Mouse (Mus musculus) heart, adult 2 months (tissue): ENCODE measurements around the gene Suv39h2. TPM values are rescaled to one million over a fixed set of nuclear protein-coding genes. Genes with fewer than 3 reads are reported as not detected.

Experiments used
- DNase-seq, 2 experiments: peaks; one replicate each; pipeline ENCODE4 v3.0.0; 2021
- H3K27ac ChIP-seq: fragments of 200-600 bp; 2 replicates; pipeline ENCODE4 v1.8.1; 2022
- H3K27me3 ChIP-seq: fragments of 200-500 bp; 2 replicates; pipeline ENCODE4 v1.6.1; 2012; ENCODE audit warnings: mild to moderate bottlenecking, low read length, inconsistent platforms, mixed read lengths; ENCODE audit not compliant: control insufficient read depth, insufficient read depth
- H3K36me3 ChIP-seq: fragments of 200-500 bp; 2 replicates; pipeline ENCODE4 v1.6.1; 2012; ENCODE audit warnings: low read length, inconsistent platforms; ENCODE audit not compliant: control insufficient read depth, insufficient read depth
- H3K4me1 ChIP-seq: fragments of 200-500 bp; 2 replicates; pipeline ENCODE4 v1.6.1; 2011; ENCODE audit warnings: low read length; ENCODE audit not compliant: control insufficient read depth, insufficient read depth
- H3K4me3 ChIP-seq: fragments of 200-600 bp; 2 replicates; pipeline ENCODE4 v1.8.1; 2022
- H3K79me2 ChIP-seq: fragments of 200-500 bp; replicated peaks from 2 replicates; pipeline ENCODE4 v1.6.1; 2012; ENCODE audit warnings: mild to moderate bottlenecking, inconsistent platforms, low read length, moderate library complexity, mixed read lengths; ENCODE audit not compliant: control insufficient read depth, insufficient read depth
- H3K9ac ChIP-seq: fragments of 200-500 bp; 2 replicates; pipeline ENCODE4 v1.6.1; 2012; ENCODE audit warnings: low read depth, mild to moderate bottlenecking, control low read depth, inconsistent platforms, low read length, mixed read lengths
- CTCF ChIP-seq: fragments of 200-600 bp; IDR thresholded peaks from 2 replicates; pipeline ENCODE4 v1.8.1; 2022; ENCODE audit warnings: antibody characterized with exemption, mild to moderate bottlenecking, moderate library complexity
- EP300 ChIP-seq: fragments of 200-500 bp; IDR thresholded peaks from 2 replicates; pipeline ENCODE4 v1.6.1; 2011; ENCODE audit warnings: low read depth, low read length, control low read depth; ENCODE audit not compliant: insufficient read depth
- POLR2A ChIP-seq: fragments of 200-500 bp; IDR thresholded peaks from 2 replicates; pipeline ENCODE4 v1.6.1; 2011; ENCODE audit warnings: mild to moderate bottlenecking, low read depth, low read length, control low read depth; ENCODE audit not compliant: insufficient read depth
- WGBS: fragments of 180-500 bp; shearing (Covaris S2); methylation state at CpG from one replicate; pipeline ENCODE4 v1.1.7; 2018; 5-methylcytosine and 5-hydroxymethylcytosine counted together
- intact Hi-C: fragments of 180-260 bp; cut with DNase I; formaldehyde crosslinking; loops from one replicate; pipeline ENCODE4 v1.15.1; 2025
- polyA plus RNA-seq: library from polyadenylated mRNA; depleted of rRNA; stranded (reverse); fragments of >200 nt; gene quantifications from 2 replicates; pipeline ENCODE4 v1.2.3, GENCODE M21; 2012
- total RNA-seq, 2 experiments: library from RNA; stranded (reverse); gene quantifications; 2 replicates each; pipeline ENCODE4 v1.2.3; 2021

Gene Suv39h2
- total and polyA plus RNA-seq, 3 experiments: 0.23 to 0.96 (median 0.50) TPM

GRCm38 (mm10) chr2:3473891-3474290 is 940 bp downstream of the Suv39h2 start:
- Histone ChIP-seq H3K27ac (no peak overlapping the region), H3K27me3 (no peaks in the 10 kb centered on the region), H3K36me3 (no peaks in the 10 kb centered on the region; the same call in 1 of the 2 replicates), H3K79me2 (no peaks in the 10 kb centered on the region), H3K4me3 (peak overlapping the region; percentile 77), H3K9ac (peak overlapping the region; percentile 57; the same call in 1 of the 2 replicates), H3K4me1 (peaks cover 2% of the 10 kb centered on the region)
- 2% methylated on average over 12 of the region's 12 CpGs for WGBS
- intact Hi-C loops: loop anchor here (2.0 to 5.0 kb wide), 2 partner anchors 39 to 52 kb away; partner anchors contain the start of genes Cdnf, Dclre1c, Gm45902 and Hspa14
- DNase-seq: no peak
- TF ChIP-seq CTCF: no peak
- TF ChIP-seq EP300: no peak
- no peak for TF ChIP-seq POLR2A

- Histone ChIP-seq H3K36me3 (no peaks in the 10 kb centered on the region; the same call in 1 of the 2 replicates), H3K9ac (no peak overlapping the region), H3K4me1 (no peaks in the 10 kb centered on the region), H3K79me2 (no peaks in the 10 kb centered on the region), H3K27me3 (no peaks in the 10 kb centered on the region), H3K27ac (no peak overlapping the region), H3K4me3 (no peak overlapping the region)
- intact Hi-C loops: no loop called here
- DNase-seq: no peak
- 85% methylated on average over 4 of the region's 4 CpGs for WGBS
- TF ChIP-seq EP300 (no peak), POLR2A (no peak), CTCF (no peak)
Measured at GRCm38 (mm10) chr2:3456590-3456989, 18.2 kb downstream of the Suv39h2 start.

GRCm38 (mm10) chr2:3453096-3453495 is 21.7 kb downstream of the Suv39h2 start:
- no peaks in the 10 kb centered on the region for H3K79me2 ChIP-seq

GRCm38 (mm10) chr2:3449431-3449830 is 25.4 kb downstream of the Suv39h2 start:
- Histone ChIP-seq H3K4me1 (no peaks in the 10 kb centered on the region), H3K36me3 (no peaks in the 10 kb centered on the region), H3K79me2 (no peaks in the 10 kb centered on the region), H3K9ac (no peak overlapping the region), H3K27ac (no peak overlapping the region), H3K27me3 (no peaks in the 10 kb centered on the region), H3K4me3 (no peak overlapping the region)
- TF ChIP-seq EP300 (no peak), CTCF (no peak), POLR2A (no peak)
- WGBS: 64% methylated on average over 2 of the region's 2 CpGs
- no peak for DNase-seq
- intact Hi-C loops: no loop called here

More at GRCm38 (mm10) chr2:3453096-3453495, 21.7 kb downstream of the Suv39h2 start:
- DNase-seq: no peak
- no peak overlapping the region for H3K9ac ChIP-seq
- H3K27me3 ChIP-seq: no peaks in the 10 kb centered on the region
- TF ChIP-seq CTCF (no peak), EP300 (no peak), POLR2A (no peak)
- WGBS: 87% methylated on average over 3 of the region's 3 CpGs
- intact Hi-C loops: no loop called here
- H3K4me1 ChIP-seq: no peaks in the 10 kb centered on the region
- no peak overlapping the region for H3K27ac ChIP-seq
- H3K4me3 ChIP-seq: no peak overlapping the region
- H3K36me3 ChIP-seq: no peaks in the 10 kb centered on the region

GRCm38 (mm10) chr2:3445984-3446383 is 28.8 kb downstream of the Suv39h2 start:
- no peak overlapping the region for H3K27ac ChIP-seq
- intact Hi-C loops: no loop called here
- no peaks in the 10 kb centered on the region for H3K4me1 ChIP-seq
- H3K79me2 ChIP-seq: no peaks in the 10 kb centered on the region
- TF ChIP-seq POLR2A: no peak
- H3K27me3 ChIP-seq: no peaks in the 10 kb centered on the region
- DNase-seq: no peak
- H3K9ac ChIP-seq: no peak overlapping the region
- no peak overlapping the region for H3K4me3 ChIP-seq
- 93% methylated on average over 4 of the region's 4 CpGs for WGBS
- H3K36me3 ChIP-seq: no peaks in the 10 kb centered on the region

- H3K9ac ChIP-seq: no peak overlapping the region
- TF ChIP-seq EP300 (no peak), POLR2A (no peak), CTCF (no peak)
- DNase-seq: no peak
- H3K4me3 ChIP-seq: no peak overlapping the region
- no peaks in the 10 kb centered on the region for H3K4me1 ChIP-seq
- H3K36me3 ChIP-seq: no peaks in the 10 kb centered on the region
- H3K27me3 ChIP-seq: no peaks in the 10 kb centered on the region
- 62% methylated on average over 7 of the region's 7 CpGs for WGBS
- intact Hi-C loops: no loop called here
- no peaks in the 10 kb centered on the region for H3K79me2 ChIP-seq
- no peak overlapping the region for H3K27ac ChIP-seq
Measured at GRCm38 (mm10) chr2:3444206-3444605, 30.6 kb downstream of the Suv39h2 start.
